Comparison of ENCODE assay signal across 22 mouse cellular contexts in genomic region chr10:56941972-56942371, GRCm38 (mm10).
"Had no signal": no experiment of that assay in that cellular context is flagged by ENCODE, and none has a peak within 500 bp of the region (broad histone marks: within the 10 kb centered on the region; RNA-seq: fewer than 3 reads in every experiment).

No protein-coding gene starts in this region.

- DNase-seq: kidney, adult 8-10 months; kidney, postnatal 36 days; layer of hippocampus, adult 9-11 months; left cerebral cortex, postnatal 4 days; liver, postnatal 0 days; lung, embryonic 14.5 days; right cerebral cortex, adult 18-20 months; right cerebral cortex, postnatal 14 days; right cerebral cortex, postnatal 4 days; thymus, adult 18-20 months; thymus, postnatal 36 days had no signal

- ATAC-seq: intestine, embryonic 16.5 days; liver, postnatal 0 days; lung, postnatal 0 days; midbrain, embryonic 15.5 days had no signal

- H3K4me3 ChIP-seq: limb, embryonic 12.5 days; limb, embryonic 15.5 days; midbrain, embryonic 12.5 days; midbrain, embryonic 15.5 days; neural tube, embryonic 12.5 days; neural tube, embryonic 15.5 days had no signal

- H3K9me3 ChIP-seq: limb, embryonic 12.5 days; limb, embryonic 15.5 days; midbrain, embryonic 12.5 days; midbrain, embryonic 15.5 days; neural tube, embryonic 12.5 days; neural tube, embryonic 15.5 days had no signal

- H3K27me3 ChIP-seq: limb, embryonic 12.5 days; limb, embryonic 15.5 days; midbrain, embryonic 12.5 days; midbrain, embryonic 15.5 days; neural tube, embryonic 12.5 days; neural tube, embryonic 15.5 days had no signal

- H3K27ac ChIP-seq: limb, embryonic 12.5 days; limb, embryonic 15.5 days; liver, embryonic 14.5 days; macrophage; midbrain, embryonic 12.5 days; midbrain, embryonic 15.5 days; neural tube, embryonic 12.5 days; neural tube, embryonic 15.5 days had no signal

- H3K4me2 ChIP-seq: limb, embryonic 12.5 days; limb, embryonic 15.5 days; liver, embryonic 11.5 days; lung, embryonic 14.5 days; midbrain, embryonic 12.5 days; midbrain, embryonic 15.5 days; neural tube, embryonic 12.5 days; neural tube, embryonic 15.5 days had no signal

- H3K4me1 ChIP-seq: limb, embryonic 15.5 days; midbrain, embryonic 12.5 days; midbrain, embryonic 15.5 days; neural tube, embryonic 12.5 days; neural tube, embryonic 15.5 days had no signal

- H3K9ac ChIP-seq: limb, embryonic 12.5 days; limb, embryonic 15.5 days; liver, embryonic 14.5 days; liver, postnatal 0 days; lung, embryonic 14.5 days; midbrain, embryonic 12.5 days; midbrain, embryonic 15.5 days; neural tube, embryonic 12.5 days; neural tube, embryonic 15.5 days had no signal

- H3K36me3 ChIP-seq: limb, embryonic 12.5 days; limb, embryonic 15.5 days; midbrain, embryonic 12.5 days; midbrain, embryonic 15.5 days; neural tube, embryonic 12.5 days; neural tube, embryonic 15.5 days had no signal
